Mouse (Mus musculus) embryonic facial prominence, embryonic 14.5 days (tissue): ENCODE results near the gene Morc3. TPM values are rescaled to one million over a fixed set of nuclear protein-coding genes. Genes with fewer than 3 reads are reported as not detected.
"Not testable (repeated sequence)": the region's sequence is repeated elsewhere in the genome, so short reads cannot be mapped to it uniquely, and the experiment has no call there.

ENCODE experiments used
- ATAC-seq: fragments of 200-750 bp; cut with Nextera tagmentation; 2 replicates; pipeline ENCODE4 v1.8.0; 2017; ENCODE audit warnings: low read depth, moderate number of reproducible peaks, moderate TSS enrichment
- DNase-seq: peaks from one replicate; pipeline ENCODE4 v3.0.0-alpha.2; 2015; ENCODE audit warnings: low spot score
- H3K27ac ChIP-seq: fragments of 300-500 bp; sonication (generic); replicated peaks from 2 replicates; pipeline ENCODE4 v1.5.1; 2014; ENCODE audit warnings: low read depth, mild to moderate bottlenecking, low read length, moderate library complexity
- H3K27me3 ChIP-seq: fragments of 300-500 bp; sonication (generic); replicated peaks from 2 replicates; pipeline ENCODE4 v1.6.1; 2014; ENCODE audit warnings: low read length; ENCODE audit not compliant: control insufficient read depth, insufficient read depth
- H3K36me3 ChIP-seq: fragments of 300-500 bp; sonication (generic); 2 replicates; pipeline ENCODE4 v1.6.1; 2014; ENCODE audit warnings: low read length, mixed read lengths; ENCODE audit not compliant: control insufficient read depth, insufficient read depth
- H3K4me1 ChIP-seq: fragments of 300-500 bp; sonication (generic); 2 replicates; pipeline ENCODE4 v1.6.1; 2014; ENCODE audit warnings: antibody characterized with exemption, low read length; ENCODE audit not compliant: control insufficient read depth, insufficient read depth
- H3K4me2 ChIP-seq: fragments of 300-500 bp; sonication (generic); 2 replicates; pipeline ENCODE4 v1.6.1; 2014; ENCODE audit warnings: low read depth, mild to moderate bottlenecking, low read length, moderate library complexity, mixed read lengths
- H3K4me3 ChIP-seq: fragments of 300-500 bp; sonication (generic); 2 replicates; pipeline ENCODE4 v1.5.1; 2014; ENCODE audit warnings: low read depth, mild to moderate bottlenecking, low read length
- H3K9ac ChIP-seq: fragments of 300-500 bp; sonication (generic); 2 replicates; pipeline ENCODE4 v1.6.1; 2014; ENCODE audit warnings: low read depth, mild to moderate bottlenecking, low read length, moderate library complexity, mixed read lengths
- H3K9me3 ChIP-seq: fragments of 300-500 bp; sonication (generic); 2 replicates; pipeline ENCODE4 v1.6.1; 2016; ENCODE audit warnings: low read length; ENCODE audit not compliant: control insufficient read depth
- WGBS: fragments of 180-500 bp; shearing (Covaris S2); extraction: QIAGEN DNeasy Blood & Tissue Kit; methylation state at CpG from one replicate; pipeline ENCODE4 v1.1.7; 2014; 5-methylcytosine and 5-hydroxymethylcytosine counted together
- polyA plus RNA-seq: library from polyadenylated mRNA; unstranded; fragments of >200 nt; fragmentation: Nextera tagmentation; extraction: Ambion mirVana; gene quantifications from 2 replicates; pipeline ENCODE4 v1.2.1, GENCODE M21; 2014

Gene Morc3
- polyA plus RNA-seq, 1 experiment from 2014 or later = 32.1 TPM

DNA sequence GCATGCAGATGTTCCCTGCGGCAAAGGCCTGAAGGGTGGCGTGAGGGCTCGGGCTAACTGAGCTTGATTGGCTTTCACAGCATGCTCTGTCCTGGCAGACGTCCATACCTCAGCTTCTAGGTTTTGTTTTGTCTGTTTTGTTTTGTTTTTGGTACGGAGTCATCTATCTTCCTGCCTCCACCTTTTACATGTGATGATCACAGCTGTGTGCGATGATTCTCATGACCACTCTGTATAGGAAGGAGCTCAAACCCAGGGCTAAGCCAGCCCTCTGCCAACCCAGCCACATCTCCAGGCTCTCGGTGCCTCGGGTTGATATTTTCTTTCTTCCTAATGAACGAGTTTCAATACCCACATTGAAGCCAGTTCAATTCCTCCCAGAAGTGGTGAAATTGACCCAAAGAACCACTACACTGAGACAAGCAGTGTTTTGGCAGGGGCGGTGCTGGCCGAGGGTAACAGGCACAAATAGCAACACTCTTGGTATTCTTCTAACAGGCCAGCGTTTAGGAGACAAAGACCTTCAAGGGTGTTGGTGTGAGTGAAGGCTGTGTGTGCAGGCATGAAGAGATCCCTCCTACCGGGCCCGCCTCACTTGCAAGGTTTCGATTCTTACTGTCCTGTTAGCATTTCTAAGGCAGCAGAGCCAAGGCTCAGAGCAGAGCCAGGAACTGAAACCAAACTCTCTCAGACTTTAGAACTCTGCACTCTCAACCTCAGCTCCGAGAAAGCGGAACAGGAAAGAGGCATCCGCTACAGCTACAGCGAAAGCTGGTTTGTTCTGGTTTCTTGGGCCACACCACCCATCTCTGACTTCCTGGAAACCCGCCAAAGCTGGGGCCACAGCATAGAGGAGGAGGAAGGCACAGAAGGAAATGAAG is 15.8 kb upstream of the Morc3 start:
- 0 out of 2 replicates have a peak overlapping the region, but pooled peaks have one; percentile 11 for H3K4me2 ChIP-seq
- no peaks in the 10 kb centered on the region for H3K9me3 ChIP-seq
- peak; percentile 60 for ATAC-seq
- peak; percentile 74 for DNase-seq
- 0 out of 2 replicates have a peak, but pooled peaks cover 6% of the 10 kb centered on the region for H3K4me1 ChIP-seq
- H3K9ac ChIP-seq = no peak overlapping the region
- 54% methylated on average over 20 of the region's 20 CpGs for WGBS
- no peaks in the 10 kb centered on the region for H3K27me3 ChIP-seq
- H3K36me3 ChIP-seq = no peaks in the 10 kb centered on the region; the same call in 1 of the 2 replicates
- H3K27ac ChIP-seq = peak overlapping the region; percentile 74
- H3K4me3 ChIP-seq = no peak overlapping the region

DNA sequence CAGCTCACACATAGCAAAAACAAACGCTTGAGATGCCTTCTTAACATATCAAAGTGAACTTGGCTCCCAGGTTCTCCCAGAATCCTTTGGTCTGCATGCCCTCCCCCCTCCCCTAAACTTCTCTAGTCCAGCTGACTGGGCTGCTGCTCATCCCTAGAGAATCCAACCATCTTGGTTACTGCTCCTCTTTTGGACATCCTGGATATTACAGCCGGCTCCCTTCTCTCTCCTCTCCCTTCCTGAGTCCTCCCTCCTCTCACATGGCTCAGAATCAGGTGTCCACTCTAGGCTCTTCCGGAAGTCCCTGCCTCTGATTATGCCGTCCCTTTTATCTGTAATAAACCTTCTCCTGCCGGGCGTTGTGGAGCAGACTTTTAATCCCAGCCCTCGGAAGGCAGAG is 15.1 kb upstream of the Morc3 start:
- DNase-seq = peak; percentile 4
- 0 out of 2 replicates have a peak, but pooled peaks cover 6% of the 10 kb centered on the region for H3K4me1 ChIP-seq
- no peak overlapping the region for H3K4me3 ChIP-seq
- ATAC-seq = no peak
- H3K27ac ChIP-seq = peak overlapping the region; percentile 74; the same call in 1 of the 2 replicates
- H3K9me3 ChIP-seq = no peaks in the 10 kb centered on the region
- H3K4me2 ChIP-seq = no peak overlapping the region
- 69% methylated on average over 7 of the region's 7 CpGs for WGBS
- H3K36me3 ChIP-seq = no peaks in the 10 kb centered on the region; the same call in 1 of the 2 replicates
- no peak overlapping the region for H3K9ac ChIP-seq
- H3K27me3 ChIP-seq = no peaks in the 10 kb centered on the region

DNA sequence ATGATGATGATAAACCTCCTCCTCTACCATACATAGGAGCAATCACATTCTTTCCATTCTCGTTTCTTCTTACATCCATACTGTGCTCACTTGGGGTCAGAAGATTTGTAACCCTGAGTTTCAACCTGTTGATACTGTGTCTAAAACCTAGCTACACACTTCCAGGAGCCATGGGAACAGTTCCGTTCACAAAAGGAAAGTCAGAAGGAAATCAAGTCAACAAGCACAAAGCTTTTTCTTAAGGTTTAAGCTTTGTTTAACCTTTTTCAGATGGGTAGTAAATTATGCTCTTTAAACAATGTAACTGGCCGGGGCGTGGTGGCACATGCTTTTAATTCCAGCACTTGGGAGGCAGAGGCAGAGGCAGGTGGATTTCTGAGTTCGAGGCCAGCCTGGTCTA is 14.6 kb upstream of the Morc3 start:
- H3K36me3 ChIP-seq = no peaks in the 10 kb centered on the region
- no peak overlapping the region; the same call in 1 of the 2 replicates for H3K27ac ChIP-seq
- H3K4me2 ChIP-seq = no peak overlapping the region
- 79% methylated on average over 5 of the region's 5 CpGs for WGBS
- no peak overlapping the region for H3K9ac ChIP-seq
- DNase-seq (no peak), ATAC-seq (no peak)
- H3K9me3 ChIP-seq = no peaks in the 10 kb centered on the region
- 0 out of 2 replicates have a peak, but pooled peaks cover 6% of the 10 kb centered on the region for H3K4me1 ChIP-seq
- no peaks in the 10 kb centered on the region for H3K27me3 ChIP-seq
- no peak overlapping the region for H3K4me3 ChIP-seq

DNA sequence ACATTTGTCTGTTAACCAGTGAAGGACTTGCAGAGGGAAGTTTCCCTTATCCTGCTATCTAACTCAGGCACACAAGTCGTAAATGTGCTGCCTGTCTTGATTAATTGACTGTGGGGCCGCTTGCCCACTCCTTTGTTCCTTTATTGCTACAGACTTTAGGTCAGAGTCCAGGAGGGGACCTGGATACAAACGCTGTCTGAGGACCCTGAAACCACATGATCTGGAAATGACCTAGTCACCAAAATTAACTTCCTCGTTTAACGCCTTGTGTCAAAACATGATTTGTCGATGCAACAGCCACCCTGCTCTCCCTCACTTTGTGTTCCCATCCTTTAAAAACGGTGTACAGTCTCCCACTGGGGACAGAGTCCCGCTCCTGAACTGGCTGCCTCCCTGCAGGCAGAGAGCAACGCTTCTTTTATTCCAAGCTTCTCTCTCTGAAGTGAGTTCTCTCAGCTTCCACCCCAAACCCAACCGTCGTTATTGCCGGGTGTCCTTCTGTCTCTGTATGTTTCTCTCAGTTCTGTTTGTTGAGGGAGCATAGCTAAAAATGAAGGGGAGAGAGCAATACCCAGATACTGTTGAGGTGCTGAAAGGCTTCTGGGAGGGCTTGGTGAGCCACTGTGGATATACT is 13.1 kb upstream of the Morc3 start:
- ATAC-seq (no peak), DNase-seq (no peak)
- Histone ChIP-seq H3K4me3 (no peak overlapping the region), H3K4me1 (0 out of 2 replicates have a peak, but pooled peaks cover 6% of the 10 kb centered on the region), H3K9me3 (peaks cover 10% of the 10 kb centered on the region), H3K4me2 (no peak overlapping the region), H3K36me3 (no peaks in the 10 kb centered on the region), H3K27me3 (no peaks in the 10 kb centered on the region), H3K9ac (no peak overlapping the region), H3K27ac (no peak overlapping the region)
- 61% methylated on average over 12 of the region's 12 CpGs for WGBS

DNA sequence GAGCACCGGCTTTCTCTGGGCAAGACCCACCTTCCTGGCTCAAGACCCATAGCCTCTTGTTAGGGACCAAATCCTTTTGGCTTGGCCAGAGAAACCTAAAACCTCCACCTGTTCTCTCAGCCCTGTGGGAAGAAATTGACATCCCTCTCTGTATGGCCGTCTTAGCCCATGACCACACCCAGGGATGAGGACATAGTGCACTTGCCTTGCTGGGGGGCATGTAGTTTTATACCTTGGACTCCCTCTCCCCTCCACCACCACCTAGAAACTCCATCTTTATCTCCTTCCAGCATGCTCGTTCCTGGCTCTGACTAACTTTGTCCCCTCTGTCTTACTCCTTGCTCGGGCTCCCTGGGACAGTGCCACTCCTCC is 12.6 kb upstream of the Morc3 start:
- Histone ChIP-seq H3K4me1 (0 out of 2 replicates have a peak, but pooled peaks cover 6% of the 10 kb centered on the region), H3K4me3 (no peak overlapping the region), H3K27ac (no peak overlapping the region), H3K36me3 (no peaks in the 10 kb centered on the region), H3K27me3 (no peaks in the 10 kb centered on the region), H3K9ac (no peak overlapping the region), H3K4me2 (no peak overlapping the region), H3K9me3 (peaks cover 15% of the 10 kb centered on the region)
- DNase-seq (no peak), ATAC-seq (no peak)
- 67% methylated on average over 4 of the region's 4 CpGs for WGBS

DNA sequence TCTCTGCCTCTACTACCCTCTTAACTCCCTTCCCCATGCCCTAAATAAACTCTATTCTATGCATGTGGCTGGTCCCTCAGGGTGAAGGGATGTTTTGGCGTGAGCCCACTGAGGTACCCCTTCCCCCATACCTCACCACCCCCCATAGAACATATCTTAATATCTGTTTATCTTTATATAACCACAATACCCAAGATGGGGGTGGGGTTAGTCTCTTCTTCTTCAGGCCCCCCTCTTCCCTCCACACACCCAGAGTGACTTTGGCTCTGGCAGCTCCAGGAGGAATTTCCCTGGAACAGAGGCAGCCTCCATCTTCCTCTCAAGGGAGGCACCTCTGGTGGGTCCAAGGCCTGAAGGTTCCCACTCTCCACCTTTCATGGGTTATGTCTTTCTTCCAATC is 11.9 kb upstream of the Morc3 start:
- no peak overlapping the region for H3K27ac ChIP-seq
- H3K9ac ChIP-seq = no peak overlapping the region
- H3K9me3 ChIP-seq = peaks cover 20% of the 10 kb centered on the region
- 91% methylated on average over 1 of the region's 1 CpGs for WGBS
- H3K4me3 ChIP-seq = no peak overlapping the region
- no peaks in the 10 kb centered on the region for H3K36me3 ChIP-seq
- no peak overlapping the region for H3K4me2 ChIP-seq
- H3K4me1 ChIP-seq = 0 out of 2 replicates have a peak, but pooled peaks cover 6% of the 10 kb centered on the region
- ATAC-seq (no peak), DNase-seq (no peak)
- H3K27me3 ChIP-seq = no peaks in the 10 kb centered on the region

DNA sequence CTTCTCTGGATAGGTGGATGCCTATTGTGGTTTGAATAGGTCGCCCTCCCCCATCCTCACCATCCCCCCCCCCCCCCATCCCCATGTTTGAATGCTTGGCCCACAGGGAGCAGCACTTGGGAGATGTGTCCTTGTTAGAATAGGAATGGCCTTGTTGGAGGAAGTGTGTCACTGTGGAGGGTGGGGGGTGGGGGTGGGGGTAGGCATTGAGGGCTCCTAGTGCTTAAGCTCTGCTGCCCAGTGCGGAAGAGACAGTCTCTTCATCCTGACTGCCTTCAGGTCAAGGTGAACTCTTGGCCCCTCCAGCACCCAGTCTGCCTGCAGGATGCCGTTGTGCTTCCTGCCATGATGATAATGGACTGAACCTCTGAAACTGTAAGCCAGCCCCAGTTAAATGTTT is 10.2 kb upstream of the Morc3 start:
- Histone ChIP-seq H3K27me3 (no peaks in the 10 kb centered on the region), H3K9me3 (peaks cover 20% of the 10 kb centered on the region), H3K4me2 (no peak overlapping the region), H3K36me3 (no peaks in the 10 kb centered on the region), H3K27ac (no peak overlapping the region), H3K9ac (no peak overlapping the region), H3K4me3 (no peak overlapping the region), H3K4me1 (0 out of 2 replicates have a peak, but pooled peaks cover under 1% of the 10 kb centered on the region)
- DNase-seq (no peak), ATAC-seq (no peak)
- 77% methylated on average over 3 of the region's 3 CpGs for WGBS

DNA sequence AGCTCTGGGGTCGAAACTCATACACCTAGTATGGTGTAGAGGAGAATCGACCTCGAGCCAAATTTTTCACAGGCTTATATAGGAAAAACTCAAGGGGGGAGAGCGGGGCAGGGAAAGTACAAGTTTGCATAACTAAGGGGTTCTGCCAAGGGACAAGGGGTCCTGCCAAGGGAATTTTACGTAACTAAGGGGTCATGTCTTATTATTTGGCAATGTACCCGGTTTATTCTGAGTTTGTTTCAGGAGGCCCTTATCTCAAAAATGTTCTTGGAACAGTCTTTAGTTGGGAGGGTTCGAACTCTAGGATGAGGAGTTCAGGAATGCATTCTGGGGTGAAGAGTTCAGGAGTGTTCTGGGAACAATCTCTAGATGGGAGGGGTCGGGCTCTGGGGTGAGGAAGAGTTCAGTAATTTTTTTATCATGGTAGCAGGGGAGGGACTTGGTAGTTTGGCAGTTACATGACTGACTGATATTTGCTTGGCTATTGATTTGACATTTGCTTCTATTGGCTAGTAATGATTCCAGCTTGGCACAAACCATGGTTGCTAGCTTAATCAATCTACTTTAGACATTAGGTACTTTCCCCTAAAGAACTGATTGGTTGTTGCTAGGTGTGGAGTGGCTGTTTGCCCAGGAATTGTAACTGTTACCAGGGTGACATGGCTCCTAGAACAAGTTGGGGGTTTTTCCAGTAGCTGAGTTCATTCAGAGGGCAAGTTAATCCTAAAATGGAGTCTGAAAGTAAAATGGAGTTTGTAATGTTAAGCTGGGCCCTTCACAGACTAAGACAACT is 9.3 kb upstream of the Morc3 start:
- not testable (repeated sequence) for ATAC-seq, DNase-seq, H3K4me1 ChIP-seq, H3K36me3 ChIP-seq, H3K9ac ChIP-seq, H3K27me3 ChIP-seq, H3K27ac ChIP-seq, H3K4me2 ChIP-seq, H3K4me3 ChIP-seq
- 81% methylated on average over 4 of the region's 8 CpGs for WGBS
- H3K9me3 ChIP-seq = peaks cover 20% of the 10 kb centered on the region
